8 mouse cellular contexts compared by ENCODE assay signal in genomic region chr7:116030597-116031387, GRCm38 (mm10). TPM values are rescaled to one million over a fixed set of nuclear protein-coding genes. Genes with fewer than 3 reads are reported as not detected.
DNase-seq lines count a peak whose midpoint lies in the region; ATAC-seq and TF ChIP-seq lines count a peak whose summit lies in the region.

No protein-coding gene starts in this region.

- H3K27ac ChIP-seq in cerebellum, adult 2 months (ENCODE audit: insufficient read depth, low read length) = no peak overlapping the region
- H3K27ac ChIP-seq in hindbrain, embryonic 11.5 days (ENCODE audit: low read depth, low read length) = no peak overlapping the region
- peak overlapping the region; percentile 90 for H3K27ac ChIP-seq in neural tube, embryonic 13.5 days (replicated peaks)

- no peak for TF ChIP-seq CTCF in cerebellum, adult 2 months (IDR thresholded peaks at IDR 0.05; ENCODE audit: borderline replicate concordance, insufficient read depth, low read depth, low read length)

- intact Hi-C loops in left cerebral cortex, postnatal 14 days (cut with DNase I) = loop anchor here (5.0 to 10.0 kb wide), 4 partner anchors 208 to 663 kb away; no protein-coding TSS in a partner anchor

- DNase-seq in cerebellum, adult 2 months = peak in 1 of 2 experiments; percentile 23
- peak; percentile 52 for DNase-seq in adrenal gland, postnatal 14 days
- DNase-seq in forelimb bud, embryonic 11.5 days (ENCODE audit: low read depth, low spot score) = peak; percentile 28
- peak; percentile 64 for DNase-seq in hindbrain, embryonic 11.5 days (ENCODE audit: low spot score)
- peak; percentile 10 for DNase-seq in liver
- DNase-seq in left cerebral cortex, postnatal 14 days (ENCODE audit: low spot score in 2 of 2) = no peak

- H3K9me3 ChIP-seq in hindbrain, embryonic 11.5 days (ENCODE audit: control insufficient read depth, low read length) = no peaks in the 10 kb centered on the region
- no peaks in the 10 kb centered on the region for H3K9me3 ChIP-seq in neural tube, embryonic 13.5 days

- H3K4me1 ChIP-seq in cerebellum, adult 2 months (ENCODE audit: control insufficient read depth, insufficient read depth, low read length) = 0 out of 2 replicates have a peak, but pooled peaks cover 7% of the 10 kb centered on the region
- peaks cover 5% of the 10 kb centered on the region for H3K4me1 ChIP-seq in hindbrain, embryonic 11.5 days (replicated peaks; ENCODE audit: control insufficient read depth, insufficient read depth, low read length)
- peaks cover 49% of the 10 kb centered on the region for H3K4me1 ChIP-seq in neural tube, embryonic 13.5 days (replicated peaks)

- 50% methylated on average over 26 of the region's 26 CpGs for WGBS in cerebellum, adult 2 months
- 4% methylated on average over 26 of the region's 26 CpGs for WGBS in hindbrain, embryonic 11.5 days
- 7% methylated on average over 26 of the region's 26 CpGs for WGBS in neural tube, embryonic 13.5 days

- ATAC-seq in cerebellum, adult (ENCODE audit: insufficient number of reproducible peaks, low FRiP score, low TSS enrichment) = no peak
- peak; percentile 20; the same call in 1 of the 2 replicates for ATAC-seq in hindbrain, embryonic 11.5 days (ENCODE audit: low FRiP score)
- no peak for ATAC-seq in neural tube, embryonic 13.5 days (ENCODE audit: low read depth)

- no peak for TF ChIP-seq POLR2A in cerebellum, adult 2 months (IDR thresholded peaks at IDR 0.05; ENCODE audit: borderline replicate concordance, insufficient read depth, low read length)

- peak overlapping the region; percentile 79 for H3K9ac ChIP-seq in hindbrain, embryonic 11.5 days (ENCODE audit: low read depth, low read length)
- peak overlapping the region; percentile 88 for H3K9ac ChIP-seq in neural tube, embryonic 13.5 days

- peak overlapping the region; percentile 98 for H3K4me2 ChIP-seq in hindbrain, embryonic 11.5 days (replicated peaks; ENCODE audit: low read depth, low read length)
- peak overlapping the region; percentile 100 for H3K4me2 ChIP-seq in neural tube, embryonic 13.5 days

- no peaks in the 10 kb centered on the region for H3K36me3 ChIP-seq in hindbrain, embryonic 11.5 days (ENCODE audit: control insufficient read depth, insufficient read depth, low read length)
- no peaks in the 10 kb centered on the region for H3K36me3 ChIP-seq in neural tube, embryonic 13.5 days

- peaks cover 7% of the 10 kb centered on the region; the same call in 1 of the 2 replicates for H3K27me3 ChIP-seq in cerebellum, adult 2 months (ENCODE audit: control insufficient read depth, insufficient read depth, low read length)
- peaks cover 16% of the 10 kb centered on the region for H3K27me3 ChIP-seq in hindbrain, embryonic 11.5 days (ENCODE audit: control insufficient read depth, insufficient read depth, low read length)
- peaks cover 39% of the 10 kb centered on the region for H3K27me3 ChIP-seq in neural tube, embryonic 13.5 days

- H3K4me3 ChIP-seq in cerebellum, adult 2 months (replicated peaks; ENCODE audit: insufficient read depth, low read depth, low read length) = peak overlapping the region; percentile 50
- H3K4me3 ChIP-seq in hindbrain, embryonic 11.5 days (ENCODE audit: low read depth, low read length) = peak overlapping the region; percentile 60
- H3K4me3 ChIP-seq in neural tube, embryonic 13.5 days = peak overlapping the region; percentile 67

RNA-seq across cellular contexts. Expression of gene Sox6, which starts 7.8 kb away (rescaled TPM):
- polyA plus RNA-seq in cerebellum, adult 2 months (2012; rRNA removed) = 4.6 and 6.0 TPM in 2 replicates
- 36.3 and 48.7 TPM in 2 replicates for total RNA-seq in adrenal gland, postnatal 14 days (2021)
- polyA plus RNA-seq in hindbrain, embryonic 11.5 days (2014; fragmentation: Nextera tagmentation; extraction: Ambion mirVana) = 43.3 and 49.4 TPM in 2 replicates
- polyA plus RNA-seq in neural tube, embryonic 13.5 days (2015; fragmentation: Nextera tagmentation; extraction: Ambion mirVana) = 46.1 and 50.7 TPM in 2 replicates
- total RNA-seq in left cerebral cortex, postnatal 14 days (2021) = 10 to 100 TPM; 32.7 to 39.9 TPM

RNA-seq across cellular contexts. Expression of gene 1110004F10Rik, which starts 8.4 kb away (rescaled TPM):
- 105 and 113 TPM in 2 replicates for polyA plus RNA-seq in cerebellum, adult 2 months (2012; rRNA removed)
- total RNA-seq in adrenal gland, postnatal 14 days (2021) = 102 and 103 TPM in 2 replicates
- 358 and 405 TPM in 2 replicates for polyA plus RNA-seq in hindbrain, embryonic 11.5 days (2014; fragmentation: Nextera tagmentation; extraction: Ambion mirVana)
- 324 and 338 TPM in 2 replicates for polyA plus RNA-seq in neural tube, embryonic 13.5 days (2015; fragmentation: Nextera tagmentation; extraction: Ambion mirVana)
- 100 to 1,000 TPM; 107 to 114 TPM for total RNA-seq in left cerebral cortex, postnatal 14 days (2021)

RNA-seq across cellular contexts. Expression of gene Gm4353, which starts 53.6 kb away (rescaled TPM):
- polyA plus RNA-seq in cerebellum, adult 2 months (2012; rRNA removed) = 0.79 and 1.2 TPM in 2 replicates
- total RNA-seq in adrenal gland, postnatal 14 days (2021) = 4.2 and 5.1 TPM in 2 replicates
- polyA plus RNA-seq in hindbrain, embryonic 11.5 days (2014; fragmentation: Nextera tagmentation; extraction: Ambion mirVana) = 0.97 and 1.1 TPM in 2 replicates
- polyA plus RNA-seq in neural tube, embryonic 13.5 days (2015; fragmentation: Nextera tagmentation; extraction: Ambion mirVana) = 1.5 TPM in 2 replicates
- 1 to 10 TPM; 3.1 to 3.6 TPM for total RNA-seq in left cerebral cortex, postnatal 14 days (2021)

Comparison
In these comparisons a context has a peak if more than half of its experiments do, and no peak if none do; other contexts are left out.
1. DNase-seq: peak in adrenal gland, postnatal 14 days (single experiment), forelimb bud, embryonic 11.5 days (single experiment), hindbrain, embryonic 11.5 days (single experiment) and liver (single experiment); none in left cerebral cortex, postnatal 14 days (0 of 2).
2. Peak in every context shown above with its lines, with median percentiles within 50 percentile points of each other: H3K4me3 ChIP-seq.